Mouse (Mus musculus) E14TG2a.4 (cell line): ENCODE measurements around the gene Ccl5.
"Not testable (repeated sequence)": the region's sequence is repeated elsewhere in the genome, so short reads cannot be mapped to it uniquely, and the experiment has no call there.

Source experiments
- H3K27me3 ChIP-seq: 2 replicates; pipeline ENCODE4 v1.6.1; 2014; ENCODE audit warnings: low read length, control low read depth; ENCODE audit not compliant: insufficient read depth
- H3K36me3 ChIP-seq: 2 replicates; pipeline ENCODE4 v1.6.1; 2014; ENCODE audit warnings: low read length, control low read depth; ENCODE audit not compliant: insufficient read depth
- H3K4me1 ChIP-seq: replicated peaks from 2 replicates; pipeline ENCODE4 v1.6.1; 2014; ENCODE audit warnings: low read depth, low read length, control low read depth
- H3K4me3 ChIP-seq: replicated peaks from 2 replicates; pipeline ENCODE4 v1.5.1; 2014; ENCODE audit warnings: mild to moderate bottlenecking, low read length
- H3K9me3 ChIP-seq: 2 replicates; pipeline ENCODE4 v1.6.1; 2014; ENCODE audit warnings: low read length, control low read depth
- CTCF ChIP-seq: conservative IDR thresholded peaks from 2 replicates; pipeline ENCODE4 v1.5.1; 2014; ENCODE audit warnings: low read length
- NANOG ChIP-seq: IDR thresholded peaks from 2 replicates; pipeline ENCODE4 v1.6.1; 2014; ENCODE audit warnings: borderline replicate concordance, low read length, mixed read lengths
- POU5F1 ChIP-seq: IDR thresholded peaks from 2 replicates; pipeline ENCODE4 v1.6.1; 2014; ENCODE audit warnings: low read length, borderline replicate concordance

Gene Ccl5

GRCm38 (mm10) chr11:83551668-83552067, 21.4 kb upstream of the Ccl5 start:
- Histone ChIP-seq H3K36me3 (no peaks in the 10 kb centered on the region), H3K9me3 (peaks cover 16% of the 10 kb centered on the region), H3K4me3 (no peak overlapping the region), H3K4me1 (0 out of 2 replicates have a peak, but pooled peaks cover 1% of the 10 kb centered on the region), H3K27me3 (no peaks in the 10 kb centered on the region)
- no peak for TF ChIP-seq POU5F1
- TF ChIP-seq NANOG, result no peak

- H3K9me3 ChIP-seq, result peaks cover 16% of the 10 kb centered on the region
- not testable (repeated sequence) for H3K4me1 ChIP-seq, H3K27me3 ChIP-seq, H3K4me3 ChIP-seq, H3K36me3 ChIP-seq
These were observed 20.7 kb upstream of the Ccl5 start for GRCm38 (mm10) chr11:83551037-83551436.

- Histone ChIP-seq H3K4me1 (no peaks in the 10 kb centered on the region), H3K4me3 (no peak overlapping the region), H3K36me3 (no peaks in the 10 kb centered on the region), H3K27me3 (no peaks in the 10 kb centered on the region), H3K9me3 (peaks cover 16% of the 10 kb centered on the region)
- TF ChIP-seq POU5F1 (no peak), CTCF (no peak), NANOG (no peak)
These were observed 19.9 kb upstream of the Ccl5 start for GRCm38 (mm10) chr11:83550186-83550632.

- H3K4me1 ChIP-seq, result no peaks in the 10 kb centered on the region
These were observed 13.9 kb upstream of the Ccl5 start for GRCm38 (mm10) chr11:83544214-83544613.

GRCm38 (mm10) chr11:83541415-83541814, 11.1 kb upstream of the Ccl5 start:
- TF ChIP-seq POU5F1 (no peak), CTCF (no peak), NANOG (no peak)
- Histone ChIP-seq H3K4me1 (no peaks in the 10 kb centered on the region), H3K9me3 (no peaks in the 10 kb centered on the region), H3K36me3 (no peaks in the 10 kb centered on the region), H3K27me3 (no peaks in the 10 kb centered on the region), H3K4me3 (no peak overlapping the region)

More at GRCm38 (mm10) chr11:83544214-83544613, 13.9 kb upstream of the Ccl5 start:
- H3K27me3 ChIP-seq, result no peaks in the 10 kb centered on the region
- TF ChIP-seq POU5F1 (no peak), NANOG (no peak)
- peaks cover 5% of the 10 kb centered on the region for H3K9me3 ChIP-seq
- no peaks in the 10 kb centered on the region for H3K36me3 ChIP-seq
- no peak overlapping the region for H3K4me3 ChIP-seq

GRCm38 (mm10) chr11:83540931-83541330, 10.6 kb upstream of the Ccl5 start:
- Histone ChIP-seq H3K36me3 (no peaks in the 10 kb centered on the region), H3K4me3 (no peak overlapping the region), H3K9me3 (no peaks in the 10 kb centered on the region), H3K4me1 (no peaks in the 10 kb centered on the region), H3K27me3 (0 out of 2 replicates have a peak, but pooled peaks cover 2% of the 10 kb centered on the region)
- TF ChIP-seq NANOG (no peak), POU5F1 (no peak), CTCF (no peak)

- no peaks in the 10 kb centered on the region for H3K36me3 ChIP-seq
- TF ChIP-seq NANOG, result no peak
- no peak for TF ChIP-seq CTCF
- no peak for TF ChIP-seq POU5F1
- no peak overlapping the region for H3K4me3 ChIP-seq
- H3K9me3 ChIP-seq, result no peaks in the 10 kb centered on the region
- H3K4me1 ChIP-seq, result peaks cover 7% of the 10 kb centered on the region
- 0 out of 2 replicates have a peak, but pooled peaks cover 6% of the 10 kb centered on the region for H3K27me3 ChIP-seq
These were observed 8.5 kb upstream of the Ccl5 start for GRCm38 (mm10) chr11:83538705-83539314.

GRCm38 (mm10) chr11:83536831-83537230, 6.5 kb upstream of the Ccl5 start:
- Histone ChIP-seq H3K4me3 (no peak overlapping the region), H3K27me3 (0 out of 2 replicates have a peak, but pooled peaks cover 6% of the 10 kb centered on the region), H3K4me1 (peaks cover 7% of the 10 kb centered on the region), H3K9me3 (no peaks in the 10 kb centered on the region), H3K36me3 (no peaks in the 10 kb centered on the region)
- no peak for TF ChIP-seq CTCF
- TF ChIP-seq NANOG, result no peak
- TF ChIP-seq POU5F1, result no peak
